Mouse (Mus musculus) T-cell, adult 2 months (primary cell): ENCODE results near the gene Sema6d.

ENCODE experiments used
- DNase-seq: peaks from one replicate; pipeline ENCODE4 v3.0.0; 2022; ENCODE audit warnings: low spot score

Sema6d gene

GRCm38 (mm10) chr2:124470346-124471042, 380.7 kb downstream of the Sema6d start:
- DNase-seq = no peak

DNA sequence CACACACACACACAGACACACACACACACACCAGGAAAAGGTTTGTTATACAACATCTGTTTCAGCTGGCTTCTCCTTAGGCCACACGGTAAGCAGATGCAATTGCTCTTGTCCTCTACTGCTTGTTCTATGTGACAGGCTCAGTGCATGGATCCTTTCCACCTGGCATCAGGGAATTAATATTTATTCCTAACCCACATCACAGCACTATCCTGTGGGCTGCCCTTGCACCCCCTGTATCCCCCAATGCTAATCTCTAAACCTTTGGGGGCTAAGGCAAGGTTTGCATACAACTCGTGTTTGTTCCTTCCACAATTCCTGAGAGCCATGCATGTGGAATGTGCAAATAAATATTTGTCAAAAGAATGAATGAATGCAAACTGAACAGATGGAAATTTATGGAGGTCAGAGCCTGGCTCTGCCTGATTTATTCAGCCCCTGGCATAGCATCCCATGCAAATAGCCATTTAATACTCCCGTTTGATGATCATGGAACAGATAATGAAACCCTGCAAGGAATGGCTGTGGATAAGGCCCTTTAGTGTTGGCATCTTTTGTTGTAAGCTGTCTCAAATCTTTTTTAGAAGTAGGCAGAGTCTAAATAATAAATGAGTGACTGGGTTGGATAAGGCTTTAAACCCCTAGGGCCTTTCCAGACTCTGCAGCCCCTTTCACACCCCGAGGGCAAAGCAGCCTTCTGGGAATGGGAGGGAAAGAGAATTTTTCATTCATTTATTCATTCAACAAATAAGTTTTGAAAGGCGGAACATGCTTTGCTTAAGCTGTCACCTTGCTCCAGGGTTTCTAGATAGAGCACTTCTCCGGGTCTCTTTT, 383.1 kb downstream of the Sema6d start:
- no peak for DNase-seq

DNA sequence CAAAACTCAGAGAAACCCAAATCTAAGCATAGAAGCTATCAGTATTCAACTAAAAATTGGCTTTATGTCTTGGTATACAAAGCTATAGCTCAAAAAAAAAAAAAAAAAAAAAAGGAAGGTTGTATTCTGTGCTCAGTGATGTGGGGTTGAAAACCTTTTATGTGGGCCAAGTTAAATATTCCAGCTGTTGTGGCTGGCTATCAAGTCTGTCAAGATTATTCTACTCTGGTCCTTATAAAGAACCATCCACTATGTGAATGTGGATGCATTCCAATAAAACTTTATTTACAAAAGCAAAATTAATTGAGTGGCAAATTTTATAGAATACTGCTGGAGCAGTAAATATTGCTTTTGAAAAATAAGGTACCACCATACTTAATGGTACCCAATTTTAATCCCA, 388.1 kb downstream of the Sema6d start:
- DNase-seq = no peak

GRCm38 (mm10) chr2:124478526-124478925, 388.8 kb downstream of the Sema6d start:
- DNase-seq = no peak

- DNase-seq = no peak
Observed at GRCm38 (mm10) chr2:124485761-124486160, 396.0 kb downstream of the Sema6d start.

- no peak for DNase-seq
Observed at GRCm38 (mm10) chr2:124490010-124490801, 400.4 kb downstream of the Sema6d start.

- DNase-seq = no peak
Observed at GRCm38 (mm10) chr2:124495751-124496150, 406.0 kb downstream of the Sema6d start.

DNA sequence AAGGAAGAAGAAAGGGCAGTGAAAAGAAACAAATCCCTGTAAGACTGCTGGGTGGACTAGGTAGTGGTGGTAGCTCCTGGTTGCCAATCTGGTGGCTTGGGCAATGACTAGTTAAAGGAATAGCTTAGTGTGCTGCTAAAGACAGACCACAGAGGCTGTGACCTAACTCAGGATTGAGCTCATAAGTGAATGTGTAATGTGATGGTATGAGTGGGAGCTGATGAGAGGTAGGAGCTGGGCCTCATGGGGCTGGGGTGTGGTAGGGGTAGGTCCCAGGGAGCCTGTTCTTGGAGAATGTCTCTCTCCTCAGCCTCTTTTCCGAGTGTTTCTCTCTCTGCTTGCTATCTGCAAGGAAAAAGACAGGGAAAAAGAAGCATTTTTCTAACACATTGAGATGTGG, 409.9 kb downstream of the Sema6d start:
- no peak for DNase-seq

GRCm38 (mm10) chr2:124505784-124506489, 416.2 kb downstream of the Sema6d start:
- no peak for DNase-seq

GRCm38 (mm10) chr2:124507804-124508203, 418.0 kb downstream of the Sema6d start:
- no peak for DNase-seq

GRCm38 (mm10) chr2:124509479-124509878, 419.7 kb downstream of the Sema6d start:
- DNase-seq = no peak

- no peak for DNase-seq
Observed at GRCm38 (mm10) chr2:124511826-124512225, 422.1 kb downstream of the Sema6d start.

DNA sequence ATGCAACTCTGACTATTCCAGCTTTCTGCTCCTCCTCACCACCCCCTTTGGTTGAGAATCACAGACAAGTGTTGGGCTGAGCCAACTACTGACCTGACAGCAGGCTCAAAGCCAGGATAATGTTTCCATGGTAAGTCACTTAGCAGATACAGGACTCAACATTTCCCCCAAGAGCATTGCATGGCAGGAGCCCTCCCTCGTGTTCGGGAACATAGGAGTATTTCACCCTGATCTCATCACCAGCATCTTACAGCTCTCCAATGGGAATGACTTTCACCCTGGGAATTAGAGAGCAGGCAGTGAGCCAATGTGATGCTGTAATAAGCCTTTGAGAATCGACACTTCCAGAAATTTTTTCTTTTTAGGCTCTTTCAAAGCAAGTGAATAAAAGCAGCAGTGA, 432.7 kb downstream of the Sema6d start:
- no peak for DNase-seq

DNA sequence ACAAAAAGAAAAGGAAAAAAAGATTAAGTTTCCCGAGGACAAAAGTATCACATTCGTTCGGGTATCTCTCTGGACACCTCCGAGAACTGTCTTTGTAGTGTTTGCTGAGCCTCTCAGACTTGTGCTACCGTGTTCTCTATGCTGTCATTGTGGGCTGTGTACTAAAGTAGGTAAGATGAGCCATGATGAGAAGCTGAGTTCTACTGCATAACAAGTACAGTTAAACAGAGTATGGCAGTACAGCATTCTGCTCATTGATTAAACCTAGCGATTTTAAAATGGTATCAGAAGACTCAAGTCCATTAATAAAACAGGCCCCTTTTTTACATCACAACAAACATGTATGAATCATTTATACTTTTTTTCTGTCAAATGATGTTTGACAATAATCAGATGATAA, 433.9 kb downstream of the Sema6d start:
- no peak for DNase-seq

- no peak for DNase-seq
Observed at GRCm38 (mm10) chr2:124524167-124524566, 434.4 kb downstream of the Sema6d start.

DNA sequence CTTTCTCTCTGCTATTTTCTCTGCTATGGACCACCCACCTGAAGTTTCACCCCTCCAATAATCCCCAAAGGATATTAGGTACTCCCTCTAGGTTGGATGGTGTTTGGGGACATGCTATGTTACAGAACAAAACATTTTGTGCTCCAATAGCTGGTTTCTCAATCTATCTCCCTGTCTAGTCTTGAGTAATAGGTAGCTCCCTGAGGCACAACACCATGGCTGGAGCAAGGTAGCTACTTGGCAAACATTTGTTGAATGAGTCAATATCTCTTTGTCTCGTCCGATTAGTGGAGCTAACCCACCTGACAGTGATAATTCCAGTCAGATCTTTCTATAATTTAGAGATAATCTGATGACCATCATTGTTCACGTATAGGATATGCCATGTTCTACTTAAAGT, 437.9 kb downstream of the Sema6d start:
- DNase-seq = no peak

GRCm38 (mm10) chr2:124530441-124530840, 440.7 kb downstream of the Sema6d start:
- no peak for DNase-seq

DNA sequence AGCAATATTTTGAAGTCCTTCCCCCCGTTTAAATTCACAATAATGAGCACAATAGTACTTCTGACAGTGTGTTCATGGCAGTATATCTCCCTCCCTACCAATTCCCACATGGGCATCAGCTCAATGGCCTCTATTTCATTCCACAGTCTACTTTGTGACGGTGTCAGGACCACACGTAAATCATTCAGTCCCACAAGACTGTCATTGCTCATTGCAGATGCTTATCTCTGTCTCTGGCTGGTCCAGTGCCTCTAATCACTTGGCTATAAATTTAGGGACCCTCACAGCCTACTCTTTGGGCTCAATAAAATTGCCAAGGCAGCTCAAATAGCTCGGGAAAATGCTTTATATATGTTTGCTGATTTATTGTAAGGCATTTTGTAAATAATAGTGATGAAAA, 441.3 kb downstream of the Sema6d start:
- no peak for DNase-seq

DNA sequence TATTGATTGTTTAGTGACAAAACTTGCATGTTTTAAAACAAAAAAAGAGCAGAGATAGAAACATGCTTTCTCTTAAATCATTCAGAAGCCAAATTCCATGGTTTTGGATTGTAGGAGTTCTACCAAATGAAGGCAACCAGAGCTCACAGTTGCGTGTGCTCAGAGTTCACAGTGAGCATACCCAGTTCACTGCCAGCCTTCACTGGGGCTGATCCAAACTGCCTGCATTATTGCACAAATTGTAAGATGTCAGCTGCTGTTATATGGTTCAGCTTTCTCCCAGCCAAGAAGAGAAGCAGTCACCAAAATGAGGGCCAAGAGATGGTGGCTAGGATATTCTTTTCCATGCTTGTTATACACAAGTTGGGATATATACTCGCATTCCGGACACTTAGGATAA, 443.1 kb downstream of the Sema6d start:
- no peak for DNase-seq

GRCm38 (mm10) chr2:124533602-124534001, 443.8 kb downstream of the Sema6d start:
- no peak for DNase-seq

GRCm38 (mm10) chr2:124550315-124550714, 460.5 kb downstream of the Sema6d start:
- DNase-seq = no peak
